Mouse (Mus musculus): Measurements from ENCODE around the gene Ttll5. TPM values are rescaled to one million over a fixed set of nuclear protein-coding genes. Genes with fewer than 3 reads are reported as not detected.

Gene Ttll5
- total RNA-seq, 1 experiment from 2014 or later = 21.7 TPM

DNA sequence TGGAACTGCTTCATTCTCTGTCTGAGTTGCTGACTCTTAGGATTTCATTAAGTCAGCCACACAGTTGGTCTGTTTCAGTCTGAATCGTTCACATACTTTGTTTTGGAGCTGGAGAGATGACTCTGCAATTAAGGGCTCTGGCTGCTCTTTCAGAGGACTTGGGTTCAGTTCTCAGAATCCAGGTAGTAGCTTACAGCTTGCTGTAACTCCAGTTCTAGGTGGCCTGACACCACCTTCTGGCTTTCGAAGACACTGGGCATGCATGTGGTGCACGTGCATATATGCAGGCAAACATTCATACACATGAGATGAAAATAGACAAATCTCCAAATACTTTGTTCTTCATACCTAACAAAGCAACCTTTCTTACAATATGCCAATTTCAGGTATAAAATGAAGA is 5.4 kb downstream of the Ttll5 start:
- no peak for ATAC-seq (replicated peaks in 1 of 2; ENCODE audit: insufficient read depth in 1 of 2, low FRiP score in 2 of 2, low TSS enrichment in 1 of 2, low read depth in 1 of 2, poor library complexity in 2 of 2, severe bottlenecking in 2 of 2)

DNA sequence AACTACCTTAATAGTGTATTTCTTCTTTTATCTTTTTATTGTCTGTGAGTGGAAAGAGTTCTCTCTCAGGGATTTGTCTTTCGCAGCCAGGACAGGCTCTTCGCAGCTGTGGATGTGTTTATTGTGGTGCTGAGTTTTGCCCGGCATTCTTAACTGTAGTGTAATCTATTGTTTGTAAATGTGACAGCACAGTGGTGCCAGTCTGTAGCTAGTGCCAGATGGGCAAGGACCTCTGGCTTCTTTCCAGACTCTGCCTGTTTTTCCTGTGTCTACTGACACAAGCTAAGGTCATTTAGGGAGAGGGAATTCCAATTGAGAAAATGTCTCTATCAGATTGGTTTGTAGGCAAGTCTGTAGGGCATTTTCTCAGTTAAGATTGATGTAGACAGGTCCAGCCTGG is 6.2 kb downstream of the Ttll5 start:
- no peak for ATAC-seq (replicated peaks in 1 of 2; ENCODE audit: insufficient read depth in 1 of 2, low FRiP score in 2 of 2, low TSS enrichment in 1 of 2, low read depth in 1 of 2, poor library complexity in 2 of 2, severe bottlenecking in 2 of 2)

DNA sequence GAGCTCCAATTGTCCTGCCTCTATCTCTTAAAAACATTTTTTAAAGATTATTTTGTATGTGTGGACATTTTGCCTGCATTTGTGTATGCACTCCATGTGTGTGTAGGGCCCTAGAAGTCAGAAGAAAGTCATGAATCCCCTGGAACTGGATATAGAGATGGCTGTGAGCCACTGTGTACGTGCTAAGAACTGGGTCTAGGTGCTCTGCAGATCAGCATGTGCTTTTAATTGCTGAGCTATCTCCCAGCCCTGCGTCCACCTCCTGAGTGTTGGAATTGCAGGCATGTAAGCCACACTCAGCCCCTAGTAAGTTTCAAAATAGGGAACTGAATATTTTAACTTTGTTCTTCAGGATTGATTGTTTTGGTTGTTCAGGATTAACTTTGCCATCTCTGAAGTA is 10.1 kb downstream of the Ttll5 start:
- no peak for ATAC-seq (replicated peaks in 1 of 2; ENCODE audit: insufficient read depth in 1 of 2, low FRiP score in 2 of 2, low TSS enrichment in 1 of 2, low read depth in 1 of 2, poor library complexity in 2 of 2, severe bottlenecking in 2 of 2)

DNA sequence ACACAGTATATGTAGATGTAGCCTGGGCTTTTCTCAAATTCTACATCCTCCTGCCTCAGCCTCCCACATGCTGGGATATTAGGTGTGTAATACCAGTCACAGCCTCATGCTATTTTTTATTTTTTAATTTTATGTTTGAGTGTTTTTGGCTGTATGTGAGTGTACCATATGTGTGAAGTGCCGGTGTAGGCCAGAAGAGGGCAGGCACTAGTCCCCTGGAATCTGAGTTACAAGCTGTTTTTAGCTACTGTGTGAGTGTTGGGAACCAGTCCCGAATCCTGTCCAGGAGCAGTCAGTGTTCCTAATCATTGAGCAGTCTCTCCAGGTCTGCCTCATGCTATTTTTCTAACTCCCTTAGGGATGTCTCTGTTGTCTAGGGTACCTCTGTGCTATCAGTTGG is 13.3 kb downstream of the Ttll5 start:
- no peak for ATAC-seq (replicated peaks in 1 of 2; ENCODE audit: insufficient read depth in 1 of 2, low FRiP score in 2 of 2, low TSS enrichment in 1 of 2, low read depth in 1 of 2, poor library complexity in 2 of 2, severe bottlenecking in 2 of 2)

DNA sequence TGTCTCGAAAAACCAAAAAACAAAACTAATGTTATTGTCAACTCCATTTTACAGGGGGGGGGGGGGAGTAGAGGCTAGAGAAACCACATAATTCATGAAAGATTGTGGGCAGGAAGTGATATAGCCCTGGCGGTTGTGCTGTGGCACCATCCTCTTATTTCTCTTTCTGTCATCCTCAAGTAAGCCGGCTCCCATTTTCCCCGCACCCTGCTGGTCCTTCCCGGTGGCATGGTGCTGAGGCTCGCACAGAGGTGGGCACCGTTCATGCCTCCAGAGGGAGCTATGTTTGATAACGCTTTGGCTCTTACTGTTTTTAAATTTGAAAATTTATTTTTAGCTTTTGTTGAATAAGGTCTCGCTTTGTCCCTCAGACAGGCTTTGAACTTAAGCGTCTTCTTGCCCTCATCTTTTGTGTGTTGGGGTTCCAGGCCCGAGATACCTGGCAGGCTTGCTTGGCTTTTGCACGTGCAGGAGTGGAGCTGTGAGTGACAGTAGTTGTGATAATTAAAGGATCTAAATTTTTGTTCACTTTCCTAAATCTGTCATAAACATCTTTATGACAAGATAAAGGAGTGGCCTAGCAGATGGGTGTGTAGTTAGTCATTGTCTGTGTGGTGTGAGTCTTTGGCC is 15.0 kb downstream of the Ttll5 start:
- no peak; a peak in 1 of 4 replicates for ATAC-seq (replicated peaks in 1 of 2; ENCODE audit: insufficient read depth in 1 of 2, low FRiP score in 2 of 2, low TSS enrichment in 1 of 2, low read depth in 1 of 2, poor library complexity in 2 of 2, severe bottlenecking in 2 of 2)

DNA sequence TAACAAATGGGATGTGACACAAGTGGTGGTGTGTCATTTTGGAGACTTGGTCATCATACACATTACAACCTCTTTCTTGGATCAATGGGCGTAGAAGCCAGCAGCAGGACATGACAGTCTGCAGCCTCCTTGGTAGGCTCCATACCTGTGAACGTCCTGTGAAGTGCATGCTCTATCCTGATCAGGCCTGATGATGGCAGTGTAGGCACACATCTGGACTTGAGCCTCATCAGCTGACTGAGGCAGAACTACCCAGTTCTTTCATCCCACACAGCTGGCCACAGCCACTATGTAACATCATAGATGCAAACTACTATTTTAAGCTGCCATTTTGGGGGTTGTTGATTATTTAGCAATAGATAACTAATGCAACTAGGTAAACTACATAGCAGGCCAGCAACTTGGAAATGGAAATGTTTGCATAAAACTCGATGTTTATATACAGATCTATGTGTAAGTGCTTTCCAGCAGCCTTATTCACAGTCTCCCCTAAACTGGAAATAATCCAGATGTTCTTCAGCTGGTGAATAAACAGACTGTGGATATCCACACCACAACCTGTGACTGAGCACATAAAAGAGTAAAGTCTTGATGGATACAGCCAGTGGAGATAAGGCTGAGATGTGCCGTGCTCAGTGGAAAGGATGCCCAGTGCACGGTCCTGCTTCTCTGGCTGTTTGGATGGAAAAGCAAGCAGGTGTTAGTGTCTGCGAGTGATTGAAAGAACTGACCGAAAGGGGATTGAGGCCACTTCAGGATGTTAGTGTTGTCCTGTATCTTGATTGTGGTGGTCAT is 23.9 kb downstream of the Ttll5 start:
- ATAC-seq (replicated peaks in 1 of 2; ENCODE audit: insufficient read depth in 1 of 2, low FRiP score in 2 of 2, low TSS enrichment in 1 of 2, low read depth in 1 of 2, poor library complexity in 2 of 2, severe bottlenecking in 2 of 2) = peak; percentile 49 to 58; a peak in 2 of 4 replicates

DNA sequence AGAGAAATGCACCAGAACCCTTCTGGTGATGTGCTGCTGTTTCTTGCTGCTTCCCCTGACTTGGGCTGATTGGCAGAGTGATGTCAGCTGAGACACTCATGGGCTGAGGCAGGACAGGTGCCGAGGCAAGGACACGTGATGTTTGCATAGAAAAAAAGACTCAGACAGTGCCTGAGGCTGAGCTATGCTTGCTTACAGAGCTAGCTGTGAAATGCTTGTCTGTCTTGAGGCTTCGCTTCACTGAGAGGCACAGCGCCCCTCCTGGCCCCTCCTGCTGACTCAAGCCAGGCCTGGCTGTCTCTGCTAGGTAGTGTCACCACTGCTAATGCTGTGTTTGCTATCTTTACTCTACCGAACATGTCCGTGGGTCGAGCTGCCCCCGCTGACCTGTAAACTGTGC is 26.2 kb downstream of the Ttll5 start:
- ATAC-seq (replicated peaks in 1 of 2; ENCODE audit: insufficient read depth in 1 of 2, low FRiP score in 2 of 2, low TSS enrichment in 1 of 2, low read depth in 1 of 2, poor library complexity in 2 of 2, severe bottlenecking in 2 of 2) = no peak

DNA sequence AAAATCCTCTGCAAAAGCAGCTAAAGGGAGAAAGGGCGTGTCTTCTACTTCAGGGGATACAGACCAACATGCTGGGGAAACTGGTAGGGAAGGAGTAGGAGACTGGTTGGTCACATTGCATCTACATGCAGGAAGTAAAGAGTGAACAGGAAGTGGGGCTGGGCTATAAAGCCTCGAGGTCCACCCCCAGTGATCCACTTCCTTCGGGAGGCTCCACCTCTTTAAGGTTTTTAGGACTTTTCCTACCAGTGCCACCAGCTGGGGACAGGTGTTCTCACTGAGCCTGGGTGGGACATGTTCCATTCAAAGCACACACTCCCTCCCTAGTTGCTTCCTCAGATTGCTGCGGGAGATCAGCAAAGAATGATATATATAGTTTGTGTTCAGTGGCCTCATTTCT is 29.4 kb downstream of the Ttll5 start:
- ATAC-seq (replicated peaks in 1 of 2; ENCODE audit: insufficient read depth in 1 of 2, low FRiP score in 2 of 2, low TSS enrichment in 1 of 2, low read depth in 1 of 2, poor library complexity in 2 of 2, severe bottlenecking in 2 of 2) = no peak

DNA sequence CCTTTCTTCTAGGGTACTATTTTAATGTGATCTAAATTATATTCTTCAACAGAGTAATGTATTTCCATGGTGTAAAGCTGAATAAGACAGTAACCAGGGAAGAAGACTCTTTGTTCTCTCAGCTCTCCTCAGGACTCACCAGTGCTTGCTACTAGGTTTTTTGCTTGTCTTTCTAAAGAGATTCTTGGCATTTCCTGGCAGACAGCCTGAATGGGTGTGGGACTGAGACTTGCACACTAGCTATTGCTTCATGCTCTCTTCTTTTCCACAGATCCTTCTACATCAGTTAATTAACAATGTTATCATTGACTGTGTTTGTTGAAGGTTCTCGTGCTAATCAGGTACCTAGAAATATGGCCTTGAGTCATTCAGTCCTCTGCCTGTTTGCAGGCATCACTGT is 29.8 kb downstream of the Ttll5 start:
- no peak for ATAC-seq (replicated peaks in 1 of 2; ENCODE audit: insufficient read depth in 1 of 2, low FRiP score in 2 of 2, low TSS enrichment in 1 of 2, low read depth in 1 of 2, poor library complexity in 2 of 2, severe bottlenecking in 2 of 2)

DNA sequence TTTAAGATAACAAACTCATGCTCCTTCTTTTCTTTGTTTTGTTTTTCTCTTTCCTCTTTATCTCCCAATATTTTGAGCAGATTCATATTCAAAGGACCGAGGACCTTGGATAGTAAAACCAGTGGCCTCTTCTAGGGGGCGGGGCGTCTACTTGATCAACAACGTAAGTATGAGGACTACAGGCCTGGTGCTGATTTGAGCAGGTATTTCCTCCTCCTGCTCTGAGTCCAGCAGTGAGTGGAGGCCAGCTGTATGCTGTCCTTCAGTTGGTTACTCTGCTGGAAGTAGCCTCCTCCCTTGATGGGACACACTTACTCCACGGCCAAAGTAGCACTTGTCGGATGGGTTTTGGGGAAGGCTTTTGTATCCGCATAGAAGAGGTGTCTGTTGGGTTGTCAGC is 32.8 kb downstream of the Ttll5 start:
- ATAC-seq (replicated peaks in 1 of 2; ENCODE audit: insufficient read depth in 1 of 2, low FRiP score in 2 of 2, low TSS enrichment in 1 of 2, low read depth in 1 of 2, poor library complexity in 2 of 2, severe bottlenecking in 2 of 2) = no peak

DNA sequence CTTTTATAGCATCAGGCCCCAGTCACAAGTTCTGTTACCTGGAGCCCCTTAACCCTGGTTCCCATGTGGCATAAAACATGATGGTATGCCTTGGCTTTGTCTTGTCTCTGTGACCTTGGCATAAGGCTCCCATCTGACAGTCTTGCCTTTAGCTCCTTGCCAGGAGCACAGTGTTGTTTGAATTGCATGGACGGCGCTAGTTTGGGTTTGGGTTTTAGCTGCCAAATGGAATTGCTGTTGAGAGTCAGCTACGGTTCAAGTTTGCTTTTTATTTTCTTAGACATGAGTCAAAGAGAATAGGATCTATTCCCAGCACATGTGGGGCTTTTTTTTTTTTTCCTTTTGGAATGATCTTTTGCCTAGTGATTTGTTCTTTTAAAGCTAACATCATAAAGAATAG is 34.7 kb downstream of the Ttll5 start:
- no peak for ATAC-seq (replicated peaks in 1 of 2; ENCODE audit: insufficient read depth in 1 of 2, low FRiP score in 2 of 2, low TSS enrichment in 1 of 2, low read depth in 1 of 2, poor library complexity in 2 of 2, severe bottlenecking in 2 of 2)

DNA sequence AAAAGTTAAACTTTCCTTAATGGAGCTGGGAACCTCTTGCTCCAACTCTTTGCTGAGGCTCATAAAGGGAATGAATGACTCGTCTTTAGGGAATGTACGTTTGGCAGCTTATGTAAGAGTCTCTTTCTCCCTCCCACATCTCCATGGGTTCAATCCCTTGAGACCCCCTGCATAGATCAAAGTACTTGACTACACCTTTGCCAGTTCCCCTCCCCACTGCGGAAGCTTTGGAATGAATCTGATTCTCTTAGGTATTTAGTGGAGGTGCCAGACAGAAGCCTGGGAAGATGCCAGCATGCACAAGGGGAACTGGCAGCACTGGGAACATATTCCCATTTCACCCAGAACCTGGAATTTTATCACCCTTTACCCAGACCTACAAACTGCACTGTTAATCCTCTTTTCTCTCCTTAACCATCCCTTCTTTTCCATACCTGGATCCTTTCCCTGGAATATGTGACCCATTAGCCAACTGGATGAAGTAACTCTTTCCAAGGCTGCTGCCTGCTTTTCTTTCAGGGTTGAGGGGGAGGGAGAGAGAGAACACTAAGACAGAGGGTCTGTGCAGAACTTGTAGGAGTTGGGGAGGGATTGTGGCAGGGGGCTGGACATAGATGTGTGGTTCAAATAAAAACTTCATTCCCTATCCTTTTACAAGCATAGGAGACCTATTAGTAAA is 35.2 kb downstream of the Ttll5 start:
- ATAC-seq (replicated peaks in 1 of 2; ENCODE audit: insufficient read depth in 1 of 2, low FRiP score in 2 of 2, low TSS enrichment in 1 of 2, low read depth in 1 of 2, poor library complexity in 2 of 2, severe bottlenecking in 2 of 2) = no peak

DNA sequence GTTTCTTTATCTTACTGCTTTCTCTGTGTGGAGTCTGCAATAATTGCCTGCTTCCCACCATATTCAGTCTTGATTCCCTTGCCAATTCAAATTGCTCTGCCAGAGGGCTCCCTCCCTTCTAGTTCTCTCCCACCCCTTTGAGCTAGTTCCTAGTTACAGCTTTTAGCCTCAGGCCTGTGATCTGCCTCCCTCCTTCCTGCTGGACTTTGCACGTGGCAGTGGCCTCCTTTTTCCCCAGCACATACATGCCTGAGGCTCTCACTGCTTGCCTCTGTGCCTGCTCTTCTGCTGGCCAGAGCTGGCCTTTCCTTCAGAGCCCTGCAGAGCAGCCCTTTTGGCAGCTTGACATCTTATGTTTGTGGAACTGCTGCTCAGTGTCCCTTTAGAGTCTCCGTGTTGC is 38.1 kb downstream of the Ttll5 start:
- ATAC-seq (replicated peaks in 1 of 2; ENCODE audit: insufficient read depth in 1 of 2, low FRiP score in 2 of 2, low TSS enrichment in 1 of 2, low read depth in 1 of 2, poor library complexity in 2 of 2, severe bottlenecking in 2 of 2) = no peak

DNA sequence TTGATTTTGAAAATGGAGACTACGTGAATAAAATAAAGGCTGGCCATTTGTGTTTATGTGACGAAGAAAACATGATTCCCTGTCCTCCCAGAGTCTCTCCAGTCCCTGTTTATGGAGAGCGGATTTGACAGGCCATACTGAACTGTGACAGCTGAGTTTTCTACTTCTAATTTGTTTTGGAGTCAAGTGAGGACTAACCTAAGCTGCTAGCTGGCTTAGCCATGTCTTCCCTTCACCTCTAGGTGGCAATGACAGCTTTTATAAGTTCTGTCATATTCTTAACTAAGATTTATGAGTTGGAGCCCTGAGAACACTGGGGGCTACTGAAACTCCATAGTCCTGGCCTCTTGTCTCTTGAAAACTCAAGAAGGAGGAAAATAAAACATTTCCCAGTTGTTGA is 41.1 kb downstream of the Ttll5 start:
- ATAC-seq (replicated peaks in 1 of 2; ENCODE audit: insufficient read depth in 1 of 2, low FRiP score in 2 of 2, low TSS enrichment in 1 of 2, low read depth in 1 of 2, poor library complexity in 2 of 2, severe bottlenecking in 2 of 2) = peak in 1 of 2 experiments; percentile 67; a peak in 1 of 4 replicates

DNA sequence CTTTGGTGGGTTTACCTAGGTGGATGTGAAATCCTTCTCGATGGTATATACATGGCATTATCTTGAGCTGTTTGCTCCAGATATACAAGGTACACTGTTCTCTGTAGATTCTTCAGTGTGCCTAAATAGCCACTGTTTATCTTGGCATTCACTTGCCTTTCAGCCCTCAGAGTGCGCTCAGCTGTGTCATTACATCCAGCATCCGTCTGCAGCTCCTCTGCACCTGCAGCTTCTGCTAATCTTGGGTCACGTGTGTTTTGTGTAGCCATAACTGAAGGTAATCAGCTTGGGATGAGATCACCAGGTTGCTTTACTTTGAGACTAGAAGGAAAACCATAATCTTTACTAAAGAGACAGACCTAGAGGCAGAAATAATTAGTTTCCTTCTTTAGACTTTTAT is 42.2 kb downstream of the Ttll5 start:
- ATAC-seq (replicated peaks in 1 of 2; ENCODE audit: insufficient read depth in 1 of 2, low FRiP score in 2 of 2, low TSS enrichment in 1 of 2, low read depth in 1 of 2, poor library complexity in 2 of 2, severe bottlenecking in 2 of 2) = no peak

DNA sequence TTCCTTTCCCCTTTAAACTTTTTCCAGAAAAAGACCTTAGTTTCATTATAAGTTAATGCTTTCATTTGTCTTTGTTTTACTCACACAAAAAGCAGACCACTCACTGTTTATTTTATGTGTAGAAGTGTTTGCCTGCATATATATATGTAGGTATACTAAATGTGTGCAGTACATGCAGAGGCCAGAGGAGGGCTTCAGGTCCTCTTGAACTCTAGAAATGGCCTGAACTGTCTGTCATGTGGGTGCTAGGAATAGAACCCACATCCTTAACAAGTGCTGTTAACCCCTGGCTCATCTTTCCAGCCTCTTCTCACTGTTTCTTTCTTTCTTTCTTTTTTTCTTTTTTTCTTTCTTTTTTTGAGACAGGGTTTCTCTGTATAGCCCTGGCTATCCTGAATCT is 42.7 kb downstream of the Ttll5 start:
- ATAC-seq (replicated peaks in 1 of 2; ENCODE audit: insufficient read depth in 1 of 2, low FRiP score in 2 of 2, low TSS enrichment in 1 of 2, low read depth in 1 of 2, poor library complexity in 2 of 2, severe bottlenecking in 2 of 2) = no peak

DNA sequence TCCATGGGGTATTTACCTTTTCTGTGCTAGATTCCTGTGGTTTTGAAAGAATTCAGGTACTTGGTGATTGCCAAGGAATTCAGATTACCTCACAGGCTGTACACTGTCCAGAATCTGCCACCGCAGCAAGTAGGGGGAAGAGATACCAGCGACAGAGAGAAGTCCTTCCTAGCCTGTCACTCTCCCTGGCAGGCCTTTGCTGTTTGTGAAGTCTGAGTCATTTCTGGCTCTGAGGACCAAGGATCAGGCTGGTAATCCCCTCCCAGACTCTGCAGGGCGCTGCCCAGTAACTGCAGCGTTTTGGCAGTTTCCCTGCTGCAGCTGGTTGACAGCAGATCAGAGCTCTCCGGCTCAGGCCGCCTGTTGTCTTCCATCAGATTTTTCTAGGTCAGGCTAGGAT is 45.0 kb downstream of the Ttll5 start:
- ATAC-seq (replicated peaks in 1 of 2; ENCODE audit: insufficient read depth in 1 of 2, low FRiP score in 2 of 2, low TSS enrichment in 1 of 2, low read depth in 1 of 2, poor library complexity in 2 of 2, severe bottlenecking in 2 of 2) = no peak

DNA sequence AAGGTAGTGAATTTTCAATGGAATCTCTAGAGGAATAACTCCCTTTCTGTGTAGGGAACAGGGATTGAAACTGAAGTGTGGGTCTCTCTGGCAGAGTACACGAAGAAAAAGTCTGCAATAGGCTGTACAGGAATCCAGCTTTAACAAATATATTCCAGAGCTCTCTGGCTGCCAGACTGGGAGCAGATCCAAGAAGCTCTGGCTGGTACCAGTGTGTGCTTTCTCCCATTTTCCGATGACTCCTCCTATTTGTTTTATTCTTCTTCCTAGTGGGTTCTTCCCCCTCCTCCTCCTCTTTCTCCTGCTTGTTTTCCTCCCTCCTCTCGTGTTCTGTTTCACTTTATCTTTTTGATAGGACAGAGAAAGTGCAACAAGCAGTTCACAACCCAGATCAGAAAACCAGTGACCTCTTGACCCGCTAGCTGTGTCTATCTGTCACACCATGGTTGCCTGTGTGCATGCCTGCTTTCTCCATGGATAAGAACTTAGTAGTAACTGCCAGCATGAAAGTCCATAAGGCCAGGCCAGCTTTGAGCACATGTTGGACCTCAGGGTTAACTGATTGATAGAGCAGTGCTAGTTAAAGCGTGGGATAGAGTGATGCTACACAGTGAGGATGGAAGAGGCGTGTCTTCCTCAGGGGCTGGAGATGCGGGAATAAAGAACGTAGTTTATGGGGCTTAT is 55.3 kb downstream of the Ttll5 start:
- ATAC-seq (replicated peaks in 1 of 2; ENCODE audit: insufficient read depth in 1 of 2, low FRiP score in 2 of 2, low TSS enrichment in 1 of 2, low read depth in 1 of 2, poor library complexity in 2 of 2, severe bottlenecking in 2 of 2) = no peak

Measured in hematopoietic stem cell, adult 5-6 weeks (primary cell).